Mouse (Mus musculus) CD8-positive naive resting alpha-beta T cell, adult 2 months (primary cell): ENCODE data around the gene Paox.
"Not testable (repeated sequence)": the region's sequence is repeated elsewhere in the genome, so short reads cannot be mapped to it uniquely, and the experiment has no call there.

Experiments used
- DNase-seq, 2 experiments: peaks; one replicate each; pipeline ENCODE4 v3.0.0; 2022; ENCODE audit warnings: low read depth in 2 of 2, low spot score in 2 of 2

Gene Paox

DNA sequence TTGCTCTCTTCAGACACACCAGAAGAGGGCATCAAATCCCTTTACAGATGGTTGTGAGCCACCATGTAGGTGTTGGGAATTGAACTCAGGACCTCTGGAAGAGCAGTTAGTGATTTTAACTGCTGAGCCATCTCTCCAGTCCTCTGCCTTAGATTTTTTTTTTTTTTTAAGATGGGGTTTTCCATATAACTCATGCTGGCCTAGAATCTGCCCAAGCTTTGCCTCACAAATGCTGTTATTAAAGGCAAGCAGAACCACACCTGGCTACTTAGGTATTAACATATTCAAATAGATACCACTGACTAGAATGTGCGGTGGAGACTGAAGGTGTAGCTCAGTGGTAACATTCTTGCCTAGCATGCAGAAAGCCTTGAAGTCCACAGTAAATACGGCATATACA lies 4.9 kb downstream of the Paox start:
- DNase-seq = no peak

DNA sequence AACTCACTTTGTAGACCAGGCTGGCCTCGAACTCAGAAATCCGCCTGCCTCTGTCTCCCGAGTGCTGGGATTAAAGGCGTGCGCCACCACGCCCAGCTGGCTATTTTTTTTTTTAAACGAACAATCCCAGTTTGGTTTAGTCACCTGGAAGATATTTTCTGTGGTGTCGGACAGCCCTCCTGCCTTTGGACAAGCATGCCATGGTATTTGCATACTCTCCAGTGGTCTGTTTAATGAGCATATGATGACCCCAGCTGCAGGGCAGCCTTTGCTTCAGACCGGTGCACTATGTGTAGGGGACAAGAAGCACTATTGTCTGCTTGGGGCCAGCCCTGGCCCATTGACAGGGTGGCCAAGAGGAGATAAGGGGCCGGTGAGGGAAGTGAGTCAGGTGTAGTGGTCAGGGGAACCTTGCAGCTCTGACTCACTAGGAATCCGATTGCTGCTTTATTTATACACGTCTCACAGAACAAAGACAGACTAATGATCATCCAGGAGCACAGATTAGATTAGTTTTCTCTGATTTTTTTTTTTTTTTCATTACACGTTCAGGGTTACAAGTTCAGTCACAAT lies 5.8 kb downstream of the Paox start:
- no peak for DNase-seq

DNA sequence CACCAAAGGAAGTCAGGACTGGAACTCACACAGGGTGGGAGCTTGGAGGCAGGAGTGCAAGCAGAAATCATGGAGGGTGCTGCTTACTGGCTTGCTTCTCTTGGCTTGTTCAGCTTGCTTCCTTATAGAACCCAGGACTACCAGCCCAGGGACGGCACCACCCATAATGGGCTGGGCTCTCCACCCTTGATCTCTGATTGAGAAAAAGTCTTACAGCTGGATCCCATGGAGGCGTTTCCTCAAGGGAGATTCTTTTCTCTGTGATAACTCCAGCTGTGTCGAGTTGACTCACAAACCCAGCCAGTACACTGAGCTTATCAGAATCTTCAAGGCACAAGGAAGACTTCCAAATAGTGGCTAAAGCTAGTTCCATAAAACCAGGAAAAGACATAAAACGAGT lies 7.2 kb downstream of the Paox start:
- no peak for DNase-seq

DNA sequence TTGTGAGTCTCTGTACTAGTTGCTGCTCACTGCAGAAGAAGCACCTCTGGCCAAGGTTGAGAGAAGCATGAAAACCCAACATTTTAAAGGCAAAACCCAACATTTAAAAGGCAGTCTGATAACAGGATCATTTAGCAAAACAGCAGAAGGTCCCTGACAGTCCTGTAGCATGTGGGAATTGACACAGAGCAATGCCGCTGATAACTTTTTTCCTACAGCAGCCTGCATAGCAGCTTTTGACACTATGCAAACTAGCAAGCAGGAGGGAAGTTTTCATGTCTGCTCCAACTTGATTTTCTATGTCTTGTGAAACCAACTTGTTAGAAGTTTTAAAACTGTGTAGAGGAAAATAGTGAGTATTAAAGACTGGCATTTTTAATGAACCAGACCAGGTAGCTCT lies 8.8 kb downstream of the Paox start:
- no peak for DNase-seq

DNA sequence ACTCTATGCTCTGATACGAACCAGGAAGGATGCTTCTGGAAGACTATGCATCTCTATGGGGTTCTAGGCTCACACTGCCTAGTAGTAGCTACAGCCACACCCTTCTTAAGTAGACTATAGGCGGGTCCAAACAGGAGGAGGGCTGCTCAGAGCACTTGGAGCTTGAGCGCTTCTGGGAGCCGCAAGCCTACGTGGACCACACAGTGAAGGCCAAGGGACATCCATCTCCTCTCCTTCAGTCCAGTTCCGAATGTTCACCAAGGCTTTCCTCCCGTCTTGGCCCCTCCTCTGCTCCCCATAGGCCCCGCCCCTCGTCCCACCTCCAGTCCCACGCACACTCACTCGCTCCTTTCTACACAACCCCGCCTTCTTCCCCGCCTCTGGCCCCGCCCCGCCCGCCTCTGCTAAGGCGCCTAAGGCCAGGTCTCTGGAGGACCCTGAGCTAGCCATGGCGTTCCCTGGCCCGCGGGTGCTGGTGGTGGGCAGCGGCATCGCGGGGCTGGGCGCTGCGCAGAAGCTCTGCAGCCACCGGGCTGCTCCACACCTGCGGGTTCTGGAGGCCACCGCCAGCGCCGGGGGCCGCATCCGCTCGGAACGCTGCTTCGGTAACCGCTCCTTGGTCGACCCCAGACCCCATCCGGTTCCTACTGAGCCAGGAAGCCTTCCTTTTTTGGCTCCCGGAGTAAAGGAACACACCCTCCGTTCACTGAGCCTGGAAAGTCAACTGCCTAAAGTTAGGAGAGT lies 9.9 kb downstream of the Paox start:
- peak; percentile 74 to 84 for DNase-seq

DNA sequence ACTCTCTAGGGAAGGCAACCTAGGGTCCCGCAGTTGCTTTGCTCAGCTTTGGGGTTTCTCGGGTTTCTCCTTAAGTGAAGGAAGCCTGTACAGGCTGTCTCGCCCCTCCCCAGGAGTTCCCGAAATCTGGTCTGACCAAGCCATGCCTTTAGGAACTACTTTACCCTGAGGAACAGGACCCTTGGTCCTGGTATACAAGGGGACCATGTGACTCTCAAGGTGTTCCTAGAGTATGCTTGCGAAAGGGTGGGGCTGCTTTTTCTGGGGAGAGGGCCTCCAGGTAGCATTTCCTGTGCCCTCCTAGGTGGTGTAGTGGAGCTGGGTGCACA lies 10.4 kb downstream of the Paox start:
- no peak for DNase-seq

DNA sequence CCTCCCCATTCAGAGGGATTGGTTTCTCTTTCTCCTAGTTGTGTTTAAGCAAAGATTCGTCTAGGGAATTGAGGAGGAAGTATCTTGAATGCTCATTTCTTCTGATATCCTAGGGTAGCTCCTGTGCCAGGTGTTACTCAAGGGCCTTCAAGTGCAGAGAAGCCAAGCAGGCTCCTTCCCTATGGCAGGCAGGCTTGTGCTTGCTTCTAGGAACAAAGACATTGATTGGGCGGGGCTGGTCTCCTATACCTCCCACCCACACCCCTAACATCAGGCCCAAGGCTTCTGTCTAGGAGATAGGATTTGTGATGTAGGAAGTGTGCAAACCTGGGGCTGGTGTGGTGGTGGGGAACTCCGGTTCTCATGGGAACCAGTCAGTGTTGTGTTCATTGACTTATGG lies 11.3 kb downstream of the Paox start:
- no peak for DNase-seq

DNA sequence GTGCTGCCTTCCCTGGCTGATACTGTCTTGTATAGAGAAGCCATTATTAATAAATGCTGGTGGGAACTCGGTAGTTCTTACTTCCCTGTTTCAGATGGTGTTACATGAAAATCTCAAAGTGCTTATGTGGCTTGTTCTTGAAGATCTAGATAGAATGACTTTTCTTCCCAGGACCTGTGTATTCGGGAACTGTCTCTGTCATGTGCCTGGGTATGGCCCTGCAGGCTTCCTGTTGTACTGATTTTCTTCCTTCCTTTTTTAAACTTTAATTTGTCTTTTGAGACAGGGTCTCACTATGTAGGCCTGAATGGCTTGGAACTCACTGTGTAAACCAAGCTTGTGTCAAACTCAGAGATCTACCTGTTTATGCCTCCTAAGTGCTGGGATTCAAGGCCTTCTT lies 12.3 kb downstream of the Paox start:
- DNase-seq = no peak

DNA sequence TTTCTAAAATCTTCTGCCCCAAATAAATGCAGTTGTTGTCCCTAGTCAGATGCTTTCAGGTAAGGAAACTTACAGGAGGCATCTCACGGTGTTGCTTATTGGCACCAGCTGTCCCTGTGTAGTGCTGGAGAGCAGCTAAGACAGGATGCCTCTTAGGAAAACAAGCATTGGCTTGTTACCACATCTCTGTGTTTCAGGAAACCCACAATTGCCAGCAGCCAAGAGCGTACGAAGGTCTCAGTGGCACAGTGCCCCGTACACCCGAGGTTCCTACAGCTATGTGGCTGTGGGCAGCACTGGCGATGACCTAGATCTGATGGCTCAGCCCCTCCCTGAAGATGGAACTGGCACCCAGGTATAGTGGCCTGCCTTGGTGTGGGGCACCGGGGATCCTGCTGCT lies 16.6 kb downstream of the Paox start:
- not testable (repeated sequence) for DNase-seq

DNA sequence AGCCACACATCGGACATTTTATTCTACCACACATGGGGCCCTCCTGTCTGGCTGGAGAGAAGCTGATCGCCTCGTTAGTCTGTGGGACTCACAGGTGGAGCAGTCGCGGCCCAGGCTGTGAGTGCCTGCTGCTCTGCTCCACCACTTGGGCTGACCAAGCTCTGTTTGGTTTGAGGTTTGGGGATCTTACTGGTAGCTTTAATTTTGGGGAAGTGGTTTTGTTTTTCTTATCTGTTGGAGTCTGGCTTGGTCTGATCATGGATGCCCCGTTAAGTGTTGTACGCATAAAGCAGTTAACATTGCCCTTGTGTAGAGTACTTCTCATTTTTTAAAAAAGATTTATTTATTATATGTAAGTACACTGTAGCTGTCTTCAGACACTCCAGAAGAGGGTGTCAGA lies 18.4 kb downstream of the Paox start:
- DNase-seq = not testable (repeated sequence)

DNA sequence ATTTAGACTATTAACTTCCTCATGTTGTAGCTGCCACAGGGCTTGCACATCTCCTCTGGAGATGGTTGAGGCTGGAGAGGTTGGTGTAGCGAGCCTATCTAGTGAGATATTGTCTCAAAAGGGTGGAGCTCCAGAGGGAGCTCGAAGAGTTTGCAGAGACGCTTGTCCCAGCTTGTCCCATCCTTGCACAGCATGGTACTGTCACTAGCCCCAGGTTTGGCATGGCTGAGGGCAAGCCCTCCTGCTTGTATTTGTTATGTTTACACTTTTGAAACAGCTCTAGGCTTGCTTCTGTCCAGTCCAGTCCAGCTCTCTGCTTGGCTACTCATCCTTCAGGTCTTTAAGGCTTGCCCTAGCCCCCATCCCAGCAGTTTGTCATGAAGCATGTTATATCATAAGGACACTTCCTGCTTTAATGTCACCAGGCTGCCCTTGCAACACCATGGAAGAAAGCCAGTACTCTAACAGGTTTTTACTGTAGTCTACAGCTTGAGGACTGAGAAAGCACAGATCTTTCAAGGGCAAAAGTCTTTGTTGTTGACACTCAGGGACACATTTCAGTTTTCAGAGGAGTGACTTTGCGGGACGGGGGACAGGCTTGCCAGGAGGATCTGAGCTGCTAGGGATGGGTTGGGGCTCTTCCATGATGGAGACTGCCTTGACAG lies 19.6 kb downstream of the Paox start:
- DNase-seq = no peak

DNA sequence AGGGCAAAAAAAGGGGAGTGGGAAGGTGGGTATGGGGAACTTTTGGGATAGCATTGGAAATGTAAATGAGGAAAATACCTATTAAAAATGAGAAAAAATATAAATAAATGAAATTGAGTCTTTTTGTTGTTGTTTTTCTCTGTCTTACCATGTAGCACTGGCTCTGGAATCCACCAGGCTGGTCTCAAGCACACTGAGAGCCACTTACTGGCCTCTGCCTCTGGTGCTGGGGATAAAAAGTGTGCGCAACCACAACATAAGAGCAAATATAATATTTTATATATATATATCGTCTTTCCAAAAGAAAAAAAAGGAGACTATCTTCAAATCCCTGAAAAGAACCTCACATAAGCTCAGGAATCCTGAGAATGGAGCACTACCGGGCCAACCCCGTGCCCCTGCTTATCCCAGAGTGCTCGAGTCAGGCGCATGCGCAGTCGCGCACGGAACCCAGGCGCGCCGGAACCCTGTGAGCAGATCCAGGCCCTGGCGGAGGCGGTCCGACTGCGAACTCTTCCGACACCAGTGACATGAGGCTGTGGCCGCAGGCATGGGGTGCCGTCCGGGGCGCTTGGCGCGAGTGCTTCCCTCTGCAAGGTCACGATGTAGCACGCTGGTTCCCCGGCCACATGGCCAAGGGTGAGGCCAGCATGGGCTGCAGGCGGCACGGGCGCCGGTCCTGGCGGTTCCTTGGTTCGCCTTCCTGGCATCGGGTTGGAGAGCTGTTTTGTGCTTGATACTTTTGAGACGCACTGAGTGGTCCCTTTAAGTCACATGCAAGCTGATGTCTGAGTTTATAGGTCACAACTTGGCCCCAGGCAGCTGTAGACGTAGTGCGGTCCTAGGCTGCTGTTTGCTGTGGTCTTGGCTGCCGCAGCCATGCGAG lies 21.8 kb downstream of the Paox start, which contains the start of gene Mtg1:
Gene Mtg1, plus strand, starts transcription at position 430 of the 886 bp plus-strand sequence.
- DNase-seq = peak; percentile 95 to 96

DNA sequence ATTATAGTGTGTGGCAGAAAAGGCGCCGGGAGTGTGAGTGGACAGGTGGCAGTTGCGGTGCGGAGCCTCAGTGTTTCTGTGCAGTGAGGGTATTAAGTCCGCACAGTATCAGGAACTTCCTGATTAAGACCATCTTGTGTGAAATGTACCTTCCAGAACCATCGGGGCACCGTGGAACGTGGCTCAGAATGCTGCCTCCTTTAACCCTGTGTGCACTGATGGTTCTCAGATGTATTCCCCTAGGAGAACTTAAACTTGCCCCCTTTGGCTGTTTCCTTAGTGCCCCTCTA lies 22.4 kb downstream of the Paox start:
- DNase-seq = no peak

DNA sequence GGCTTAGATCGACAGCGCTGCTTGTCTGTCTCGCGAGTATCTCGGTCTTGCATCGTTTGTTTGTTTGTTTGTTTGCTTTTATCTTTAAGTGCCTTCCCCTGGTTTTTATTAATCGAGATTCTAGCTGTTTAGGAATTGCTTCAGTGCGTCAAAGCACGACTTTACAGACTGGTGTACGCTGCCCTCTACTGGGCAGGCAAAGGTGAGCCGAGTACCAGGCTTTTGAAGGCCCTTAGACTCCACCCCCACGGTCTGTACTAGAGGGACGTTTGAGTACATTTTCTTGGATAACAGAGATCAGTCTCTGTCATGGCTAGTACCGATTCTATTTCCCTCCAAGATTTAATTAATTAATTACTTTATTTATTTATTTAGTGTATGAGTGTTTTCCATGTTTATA lies 25.8 kb downstream of the Paox start:
- peak; percentile 51 to 72 for DNase-seq

DNA sequence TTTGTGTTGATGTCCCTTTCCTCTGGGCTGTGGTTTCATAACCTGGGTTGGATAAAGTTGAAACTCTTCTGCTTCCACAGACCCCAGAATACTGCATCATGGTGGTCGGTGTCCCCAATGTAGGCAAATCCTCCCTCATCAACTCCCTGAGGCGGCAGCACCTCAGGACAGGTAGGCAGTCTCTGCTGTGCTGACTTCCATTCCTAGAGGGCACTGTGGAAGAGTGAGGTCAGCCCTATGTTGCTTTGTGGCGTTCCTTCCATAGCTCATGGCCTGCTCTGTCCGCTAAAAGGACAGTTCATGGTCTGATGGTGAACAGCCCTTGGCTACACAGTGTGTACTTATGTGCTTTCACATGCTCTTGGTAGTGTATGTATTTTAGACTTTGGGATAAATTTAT lies 29.0 kb downstream of the Paox start:
- DNase-seq = no peak

DNA sequence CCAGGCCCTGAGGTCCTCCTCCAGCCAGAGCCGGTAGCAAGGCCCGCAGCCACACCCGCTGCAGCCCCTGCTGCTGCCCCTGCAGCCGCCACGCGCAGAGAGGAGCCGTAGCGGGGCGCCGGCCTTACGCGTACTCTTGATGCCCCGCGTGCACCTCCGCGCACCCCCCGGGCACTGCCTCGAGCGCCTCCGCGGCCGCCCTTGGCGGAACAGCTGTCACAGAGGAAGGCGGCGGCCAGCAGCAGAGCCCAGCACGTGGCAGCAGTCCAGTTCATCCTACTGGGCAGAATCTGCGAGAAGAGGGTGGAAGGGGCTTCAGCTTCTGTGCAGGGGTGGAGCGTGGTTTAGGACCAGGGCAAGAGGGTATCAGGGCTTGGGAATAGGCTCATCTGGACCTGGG lies 37.8 kb downstream of the Paox start:
- DNase-seq = no peak

DNA sequence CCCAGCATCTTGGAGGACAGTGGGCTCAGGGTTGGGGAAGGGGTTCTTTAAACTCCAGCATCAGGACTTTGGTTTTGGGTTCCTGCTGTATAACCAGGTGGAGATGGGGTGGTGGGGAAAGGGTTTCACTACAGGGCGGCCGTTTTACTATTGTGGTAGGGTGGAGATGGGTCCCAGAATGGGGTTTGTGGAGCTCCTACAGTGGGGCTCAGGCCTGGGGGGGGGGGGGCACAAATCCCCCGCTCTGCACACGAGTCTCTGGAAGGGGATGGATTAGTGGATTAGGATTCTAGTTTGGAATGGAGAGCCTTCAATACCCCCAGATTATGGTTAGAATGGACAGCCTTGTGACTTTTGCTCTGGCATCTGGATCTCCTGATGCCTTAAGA lies 38.2 kb downstream of the Paox start:
- DNase-seq = no peak

DNA sequence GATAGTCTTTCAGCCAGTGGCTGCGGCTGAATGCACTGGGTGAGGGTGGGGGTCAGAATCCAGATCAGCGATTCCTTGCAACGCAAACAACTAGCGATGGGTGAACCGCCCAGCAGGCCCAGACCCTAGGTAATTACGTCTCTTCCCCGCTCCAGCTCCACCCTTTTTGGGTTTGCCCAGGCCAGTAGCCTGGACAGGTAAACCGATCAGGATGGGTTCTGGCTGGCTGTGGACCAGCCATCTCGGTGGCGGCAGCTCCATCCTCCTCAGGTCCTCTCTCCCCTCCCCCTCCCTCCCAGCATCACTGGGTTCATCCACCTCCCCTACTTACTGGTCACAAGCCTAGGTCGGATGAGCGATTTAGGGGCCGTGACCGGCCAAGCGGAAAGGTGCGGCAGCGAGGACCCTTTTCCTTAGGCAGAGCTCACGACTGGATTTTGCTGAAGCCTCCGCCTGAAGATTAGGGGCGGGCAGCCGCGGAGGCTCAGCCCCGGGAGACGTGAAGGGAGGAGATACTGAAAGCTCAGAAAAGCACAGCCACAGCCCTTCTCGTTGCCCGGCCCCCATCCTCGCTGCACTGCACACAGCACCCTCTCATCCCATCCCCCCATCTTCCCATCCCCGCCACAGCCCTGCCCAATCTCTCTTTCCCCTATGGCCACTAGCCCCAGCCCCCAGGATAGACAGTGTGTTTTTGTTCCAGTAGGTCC lies 38.8 kb downstream of the Paox start, which contains the start of gene Sprn:
Gene Sprn, minus strand, starts transcription at position 660 of the 710 bp plus-strand sequence.
- DNase-seq = no peak

DNA sequence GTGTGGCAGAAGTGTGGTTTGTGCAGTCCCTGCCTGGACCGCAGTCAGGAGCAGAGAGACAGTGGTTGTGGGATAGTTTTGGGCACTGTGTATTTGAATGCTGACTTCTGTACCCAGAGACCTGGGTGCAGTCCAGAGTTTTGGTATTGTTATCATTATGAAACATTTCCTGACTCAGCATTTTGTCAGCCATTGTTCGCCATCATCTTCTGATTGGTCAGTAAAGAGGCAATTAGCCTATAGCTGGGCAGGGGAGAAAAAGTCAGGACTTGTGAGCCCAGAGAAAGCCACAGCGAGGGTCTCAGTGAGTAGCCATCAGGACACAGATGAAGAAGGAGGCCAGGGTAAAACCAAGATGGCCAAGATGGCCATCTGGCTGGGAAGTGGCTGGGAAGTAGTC lies 44.8 kb downstream of the Paox start:
- DNase-seq = no peak

DNA sequence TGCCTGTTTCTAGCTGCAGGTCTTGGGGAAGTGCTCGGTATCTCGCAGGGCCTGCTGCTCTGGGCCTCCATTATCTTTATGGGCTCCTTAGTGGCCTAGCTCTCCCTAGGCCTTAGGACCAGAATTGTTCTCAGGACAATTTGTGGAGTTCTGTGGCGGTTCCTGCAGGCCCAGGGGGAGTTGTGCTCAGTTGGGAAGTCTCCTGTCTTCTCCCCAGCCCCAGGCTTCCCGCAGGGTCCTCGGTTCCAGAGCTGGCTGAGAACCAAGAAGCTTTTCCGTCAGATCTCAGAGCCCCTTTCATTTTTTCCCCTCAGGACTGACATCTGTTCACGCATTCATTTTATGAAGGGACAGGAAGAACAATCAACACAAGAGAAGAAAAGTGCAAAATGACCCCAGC lies 49.1 kb downstream of the Paox start, which contains the start of gene Olfr522:
Gene Olfr522, minus strand, starts transcription at position 101 of the 400 bp plus-strand sequence.
- DNase-seq = no peak

DNA sequence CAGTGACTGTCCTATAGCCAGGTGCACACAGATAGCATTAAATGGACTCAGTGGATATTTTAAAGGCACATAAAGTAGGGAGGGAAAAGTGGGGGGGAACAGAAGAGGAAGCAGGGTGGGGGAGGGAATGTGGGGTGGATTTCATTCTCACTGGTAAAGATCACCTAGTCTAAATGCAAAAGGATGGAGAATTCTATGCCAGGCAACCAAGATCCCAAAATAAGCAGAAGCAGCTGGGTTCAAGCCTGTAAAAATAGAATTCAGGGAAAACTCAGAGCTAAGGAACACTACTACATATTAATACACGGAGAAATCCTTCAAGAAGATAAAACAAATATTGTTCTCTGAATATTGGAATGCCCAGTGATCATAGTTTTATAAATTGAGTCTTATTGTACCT lies 52.4 kb downstream of the Paox start:
- DNase-seq = no peak
